Mouse (Mus musculus) right cerebral cortex, postnatal 14 days (tissue): Measurements from ENCODE around the gene Olfr1299.

Source experiments
- DNase-seq: peaks from one replicate; pipeline ENCODE4 v3.0.0; 2022

The Olfr1299 gene

DNA sequence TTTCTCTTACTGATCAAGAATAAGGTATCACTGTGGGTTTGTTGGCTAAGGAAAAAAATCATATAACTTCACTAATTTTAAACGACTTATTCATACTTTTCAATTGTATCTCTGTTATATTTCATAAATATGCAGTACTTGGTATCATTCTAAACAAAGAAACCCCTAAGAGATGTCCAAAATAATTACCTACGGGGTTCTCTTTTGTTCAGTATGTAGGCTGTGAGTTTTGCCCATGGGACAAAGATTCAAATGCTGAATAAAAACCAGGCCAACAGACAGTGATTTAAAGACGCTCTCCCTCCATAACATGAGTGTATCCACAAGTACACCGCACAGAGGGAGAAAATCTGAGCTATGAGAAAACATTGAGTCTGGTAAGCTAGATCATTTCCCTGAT lies at the start of gene Olfr1299:
Olfr1299 (plus strand) TSS at position 301 of the 400 bp plus-strand sequence.
- no peak for DNase-seq

DNA sequence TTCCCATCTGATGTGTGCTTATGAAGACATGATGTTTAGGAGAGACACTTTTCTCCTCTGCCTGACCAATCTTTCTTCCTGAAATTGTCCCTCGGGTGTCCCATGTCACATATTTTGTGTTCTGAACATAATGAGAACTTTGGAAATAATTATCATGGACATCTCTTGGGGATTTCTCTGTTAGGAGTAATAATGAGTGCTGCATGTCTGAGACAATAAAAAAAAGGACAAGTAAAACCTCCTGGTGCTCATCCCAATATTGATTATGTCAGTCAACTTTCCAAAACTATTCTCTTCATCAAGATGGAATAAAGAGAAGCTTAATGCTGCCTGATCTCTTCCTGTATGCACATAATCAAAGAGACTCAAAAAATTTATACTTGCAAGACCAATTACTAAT lies 34.8 kb upstream of the Olfr1299 start, which contains the start of gene Olfr1297:
Olfr1297 (minus strand) TSS at position 101 of the 400 bp plus-strand sequence.
- DNase-seq: no peak

DNA sequence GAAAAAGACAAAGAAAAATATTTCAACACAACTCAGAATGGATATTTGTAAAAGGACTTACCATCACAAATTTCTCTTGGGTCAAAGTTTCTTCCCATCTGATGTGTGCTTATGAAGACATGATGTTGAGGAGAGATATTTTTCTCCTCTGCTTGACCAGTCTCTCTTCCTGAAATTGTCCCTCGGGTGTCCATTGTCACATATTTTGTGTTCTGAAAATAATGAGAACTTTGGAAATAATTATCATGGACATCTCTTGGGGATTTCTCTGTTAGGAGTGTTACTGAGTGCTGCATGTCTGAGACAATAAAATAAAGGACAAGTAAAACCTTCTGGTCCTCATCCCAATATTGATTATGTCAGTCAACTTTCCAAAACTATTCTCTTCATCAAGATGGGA lies 12.1 kb upstream of the Olfr1299 start, which contains the start of gene Olfr1298:
Olfr1298 (minus strand) TSS at position 101 of the 400 bp plus-strand sequence.
- DNase-seq: no peak
